Mouse (Mus musculus) thymus, adult 2 months (tissue): Measurements from ENCODE around the gene Ppm1g.

ENCODE experiments used
- CTCF ChIP-seq: fragments of 200-500 bp; IDR thresholded peaks from 2 replicates; pipeline ENCODE4 v1.5.1; 2012; ENCODE audit warnings: mild to moderate bottlenecking, control low read depth, low read length, moderate library complexity, borderline replicate concordance; ENCODE audit not compliant: control insufficient read depth, poor library complexity, insufficient read depth; ENCODE audit errors: extremely low read depth
- POLR2A ChIP-seq: fragments of 200-500 bp; IDR thresholded peaks from 2 replicates; pipeline ENCODE4 v1.6.1; 2012; ENCODE audit warnings: mild to moderate bottlenecking, low read length, control low read depth, moderate library complexity; ENCODE audit not compliant: control insufficient read depth, poor library complexity, insufficient read depth; ENCODE audit errors: extremely low read depth

GRCm38 (mm10) chr5:31252151-31252550, 31.7 kb upstream of the Ppm1g start:
- no peak for TF ChIP-seq POLR2A
- TF ChIP-seq CTCF: no peak
